Mouse (Mus musculus) right cerebral cortex, adult 18-20 months (tissue): Measurements from ENCODE around the gene Fubp1.

ENCODE experiments used
- DNase-seq: peaks from one replicate; pipeline ENCODE4 v3.0.0; 2022; ENCODE audit warnings: mixed read lengths

Gene Fubp1

GRCm38 (mm10) chr3:152284306-152284705 lies 74.1 kb downstream of the Fubp1 start:
- DNase-seq, result no peak

GRCm38 (mm10) chr3:152284759-152285158 lies 74.5 kb downstream of the Fubp1 start:
- no peak for DNase-seq
